Mouse (Mus musculus): Measurements from ENCODE around the gene Cftr. TPM values are rescaled to one million over a fixed set of nuclear protein-coding genes. Genes with fewer than 3 reads are reported as not detected.

Gene Cftr
- polyA plus RNA-seq, 1 experiment from 2014 or later, result 0.03 TPM

DNA sequence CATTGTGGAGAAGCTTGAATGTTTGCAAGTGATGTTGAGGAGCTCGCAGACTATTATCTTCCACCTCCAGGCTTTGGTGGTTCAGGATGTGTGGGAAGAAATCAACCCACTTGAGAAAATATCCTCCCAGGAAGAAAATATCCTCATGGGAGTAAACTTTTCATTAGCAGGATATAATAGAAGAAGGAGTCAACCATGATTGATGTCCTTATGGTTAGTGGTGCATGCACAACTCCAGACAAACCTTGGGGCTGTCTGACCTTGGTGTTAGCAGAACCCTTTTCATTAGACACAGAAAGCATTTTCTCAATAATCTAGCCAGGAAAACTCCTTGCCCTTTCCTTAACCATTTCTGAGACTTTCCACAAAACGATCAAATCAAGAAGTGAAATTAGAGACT lies 173.8 kb downstream of the Cftr start:
- no peak overlapping the region for H3K27ac ChIP-seq (ENCODE audit: low read depth, low read length)
- no peak overlapping the region for H3K9ac ChIP-seq (ENCODE audit: low read depth, low read length)
- no peaks in the 10 kb centered on the region for H3K9me3 ChIP-seq (ENCODE audit: control insufficient read depth, low read length)
- H3K4me3 ChIP-seq (ENCODE audit: low read depth, low read length), result no peak overlapping the region
- H3K4me1 ChIP-seq (replicated peaks; ENCODE audit: control insufficient read depth, insufficient read depth, low read length), result no peaks in the 10 kb centered on the region
- no peaks in the 10 kb centered on the region for H3K27me3 ChIP-seq (ENCODE audit: control insufficient read depth, insufficient read depth, low read length)
- WGBS, result 82% methylated on average over 2 of the region's 2 CpGs
- H3K4me2 ChIP-seq (replicated peaks; ENCODE audit: low read depth, low read length), result no peak overlapping the region
- no peaks in the 10 kb centered on the region for H3K36me3 ChIP-seq (ENCODE audit: control insufficient read depth, insufficient read depth, low read length)
- ATAC-seq (ENCODE audit: low FRiP score), result no peak
- no peak for DNase-seq (ENCODE audit: low spot score)

DNA sequence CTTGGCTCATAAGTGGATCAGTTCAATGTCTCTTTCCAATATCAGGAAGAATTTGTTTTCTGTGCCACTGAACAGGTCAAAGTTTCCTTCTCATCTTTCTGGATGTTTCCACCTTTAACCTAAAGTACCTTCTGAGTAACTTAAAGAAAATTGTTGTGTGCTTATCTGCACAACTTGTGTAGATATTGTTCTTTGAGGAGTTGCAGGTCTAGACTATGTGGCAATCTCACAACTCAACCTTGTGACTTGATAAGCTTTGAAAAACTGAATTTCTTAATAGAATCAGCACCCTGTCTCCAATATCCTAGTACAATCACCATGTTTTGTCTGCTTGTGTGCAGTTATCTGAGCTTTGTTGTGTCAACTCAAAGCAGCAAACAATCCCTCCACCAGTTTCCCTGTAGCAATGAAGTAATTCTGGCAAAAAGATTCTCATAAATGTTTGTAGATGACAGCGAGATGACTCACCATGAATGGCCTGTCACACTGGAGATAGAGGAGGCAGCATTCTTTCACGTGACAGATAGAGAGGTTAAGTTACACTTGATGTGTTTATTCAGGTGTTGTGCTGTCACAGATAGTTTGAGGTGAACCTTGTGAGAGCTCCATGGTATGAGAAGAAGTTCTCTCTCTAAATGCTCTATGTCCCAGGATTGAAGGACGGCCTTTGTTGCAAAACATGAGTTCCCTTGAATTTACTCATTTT lies 178.8 kb downstream of the Cftr start:
- Histone ChIP-seq H3K27me3 (ENCODE audit: control insufficient read depth, insufficient read depth, low read length) (no peaks in the 10 kb centered on the region), H3K27ac (ENCODE audit: low read depth, low read length) (no peak overlapping the region), H3K4me3 (ENCODE audit: low read depth, low read length) (no peak overlapping the region), H3K9ac (ENCODE audit: low read depth, low read length) (no peak overlapping the region), H3K9me3 (ENCODE audit: control insufficient read depth, low read length) (no peaks in the 10 kb centered on the region), H3K4me1 (replicated peaks; ENCODE audit: control insufficient read depth, insufficient read depth, low read length) (no peaks in the 10 kb centered on the region), H3K4me2 (replicated peaks; ENCODE audit: low read depth, low read length) (no peak overlapping the region), H3K36me3 (ENCODE audit: control insufficient read depth, insufficient read depth, low read length) (no peaks in the 10 kb centered on the region)
- ATAC-seq (ENCODE audit: low FRiP score), result no peak
- DNase-seq (ENCODE audit: low spot score), result no peak
- WGBS, result 71% methylated on average over 3 of the region's 3 CpGs

DNA sequence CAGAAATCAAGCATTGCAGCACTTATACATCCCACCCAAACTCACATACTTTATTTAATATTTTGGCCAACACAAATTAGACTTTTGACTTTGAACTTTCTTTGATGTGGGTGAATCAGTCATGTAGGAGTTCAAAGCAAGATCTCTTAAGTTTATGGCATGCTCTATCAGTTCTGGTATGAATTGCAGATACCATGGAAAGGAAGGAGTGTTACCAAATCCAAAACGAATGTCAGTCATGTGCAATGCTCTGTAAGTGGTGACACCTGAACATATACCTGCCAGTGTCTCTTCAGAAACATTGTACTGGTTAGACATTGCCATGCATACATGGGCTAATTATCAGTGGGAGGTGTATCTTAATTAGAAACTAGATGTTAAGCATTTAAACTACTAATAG lies 189.7 kb downstream of the Cftr start:
- Histone ChIP-seq H3K4me2 (replicated peaks; ENCODE audit: low read depth, low read length) (no peak overlapping the region), H3K4me3 (ENCODE audit: low read depth, low read length) (no peak overlapping the region), H3K9ac (ENCODE audit: low read depth, low read length) (no peak overlapping the region), H3K4me1 (replicated peaks; ENCODE audit: control insufficient read depth, insufficient read depth, low read length) (no peaks in the 10 kb centered on the region), H3K36me3 (ENCODE audit: control insufficient read depth, insufficient read depth, low read length) (no peaks in the 10 kb centered on the region), H3K27me3 (ENCODE audit: control insufficient read depth, insufficient read depth, low read length) (no peaks in the 10 kb centered on the region), H3K27ac (ENCODE audit: low read depth, low read length) (no peak overlapping the region), H3K9me3 (ENCODE audit: control insufficient read depth, low read length) (no peaks in the 10 kb centered on the region)
- ATAC-seq (ENCODE audit: low FRiP score) (no peak), DNase-seq (ENCODE audit: low spot score) (no peak)
- 77% methylated on average over 1 of the region's 1 CpGs for WGBS

DNA sequence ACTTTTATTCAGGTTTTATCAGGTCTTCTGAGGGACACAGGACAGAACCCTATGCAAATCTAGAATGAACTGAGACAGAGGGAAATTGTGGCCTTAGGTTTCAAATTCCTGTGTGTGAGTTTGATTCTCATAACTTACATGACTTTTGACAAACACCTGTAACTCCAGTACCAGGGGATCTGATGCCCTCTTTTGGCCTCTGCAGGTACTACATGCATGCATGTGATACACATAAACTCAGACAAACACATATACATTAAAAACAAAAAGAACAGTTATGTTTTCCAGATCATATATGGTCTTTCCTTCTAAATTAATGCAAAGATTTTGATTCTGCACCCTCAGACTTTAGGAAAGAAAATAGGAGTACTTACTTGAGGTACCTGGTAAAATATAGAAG lies 190.5 kb downstream of the Cftr start:
- Histone ChIP-seq H3K9me3 (ENCODE audit: control insufficient read depth, low read length) (no peaks in the 10 kb centered on the region), H3K36me3 (ENCODE audit: control insufficient read depth, insufficient read depth, low read length) (no peaks in the 10 kb centered on the region), H3K9ac (ENCODE audit: low read depth, low read length) (no peak overlapping the region), H3K27me3 (ENCODE audit: control insufficient read depth, insufficient read depth, low read length) (no peaks in the 10 kb centered on the region), H3K4me3 (ENCODE audit: low read depth, low read length) (no peak overlapping the region), H3K4me2 (replicated peaks; ENCODE audit: low read depth, low read length) (no peak overlapping the region), H3K27ac (ENCODE audit: low read depth, low read length) (no peak overlapping the region), H3K4me1 (replicated peaks; ENCODE audit: control insufficient read depth, insufficient read depth, low read length) (no peaks in the 10 kb centered on the region)
- no peak for ATAC-seq (ENCODE audit: low FRiP score)
- no peak for DNase-seq (ENCODE audit: low spot score)

DNA sequence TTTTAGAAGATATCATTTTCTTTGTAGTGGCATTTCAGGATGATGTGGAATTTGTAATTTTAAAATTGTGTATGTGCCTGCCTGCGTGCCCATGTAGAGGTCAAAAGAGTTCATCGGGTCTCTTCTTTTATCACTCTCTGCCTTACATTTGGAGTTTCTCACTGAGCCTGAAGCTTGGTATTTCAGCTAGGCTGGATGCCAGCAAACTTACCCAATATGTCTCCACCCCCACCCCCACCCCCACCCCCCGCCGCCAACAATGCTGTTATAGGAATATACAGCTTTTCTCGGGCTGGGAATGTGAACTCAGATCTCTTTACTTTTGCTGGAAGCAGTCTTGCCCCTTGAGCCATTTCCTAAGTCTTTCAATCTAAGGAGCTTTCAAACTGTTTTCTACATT lies 191.7 kb downstream of the Cftr start:
- no peak for DNase-seq (ENCODE audit: low spot score)
- H3K4me3 ChIP-seq (ENCODE audit: low read depth, low read length), result no peak overlapping the region
- no peak overlapping the region for H3K27ac ChIP-seq (ENCODE audit: low read depth, low read length)
- H3K36me3 ChIP-seq (ENCODE audit: control insufficient read depth, insufficient read depth, low read length), result no peaks in the 10 kb centered on the region
- WGBS, result 88% methylated on average over 5 of the region's 5 CpGs
- ATAC-seq (ENCODE audit: low FRiP score), result no peak
- no peak overlapping the region for H3K4me2 ChIP-seq (replicated peaks; ENCODE audit: low read depth, low read length)
- no peaks in the 10 kb centered on the region for H3K27me3 ChIP-seq (ENCODE audit: control insufficient read depth, insufficient read depth, low read length)
- no peaks in the 10 kb centered on the region for H3K9me3 ChIP-seq (ENCODE audit: control insufficient read depth, low read length)
- no peaks in the 10 kb centered on the region for H3K4me1 ChIP-seq (replicated peaks; ENCODE audit: control insufficient read depth, insufficient read depth, low read length)
- H3K9ac ChIP-seq (ENCODE audit: low read depth, low read length), result no peak overlapping the region

DNA sequence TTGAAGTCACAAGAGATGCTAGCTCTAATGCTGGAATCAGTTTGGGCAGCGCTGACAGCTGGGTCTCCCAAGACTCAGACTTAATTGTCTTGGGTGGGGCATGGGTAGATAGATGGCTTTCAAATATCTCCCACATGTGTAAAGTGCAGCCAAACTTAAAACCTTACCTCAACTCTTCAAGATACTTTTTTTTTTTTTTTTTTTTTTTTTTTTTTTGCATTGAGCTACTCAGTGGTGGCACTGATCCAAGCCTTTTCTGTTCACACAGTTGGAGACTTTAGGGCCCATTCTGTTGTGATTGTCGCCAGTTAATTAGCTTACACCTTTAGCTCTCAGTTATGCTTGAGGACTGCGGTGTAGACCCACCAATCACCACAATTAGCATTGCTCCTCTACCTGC lies 198.6 kb downstream of the Cftr start:
- Histone ChIP-seq H3K27ac (ENCODE audit: low read depth, low read length) (no peak overlapping the region), H3K4me1 (replicated peaks; ENCODE audit: control insufficient read depth, insufficient read depth, low read length) (no peaks in the 10 kb centered on the region), H3K4me2 (replicated peaks; ENCODE audit: low read depth, low read length) (no peak overlapping the region), H3K4me3 (ENCODE audit: low read depth, low read length) (no peak overlapping the region), H3K9me3 (ENCODE audit: control insufficient read depth, low read length) (no peaks in the 10 kb centered on the region), H3K36me3 (ENCODE audit: control insufficient read depth, insufficient read depth, low read length) (no peaks in the 10 kb centered on the region), H3K9ac (ENCODE audit: low read depth, low read length) (no peak overlapping the region), H3K27me3 (ENCODE audit: control insufficient read depth, insufficient read depth, low read length) (no peaks in the 10 kb centered on the region)
- WGBS, result 75% methylated on average over 3 of the region's 3 CpGs
- no peak for ATAC-seq (ENCODE audit: low FRiP score)
- no peak for DNase-seq (ENCODE audit: low spot score)

DNA sequence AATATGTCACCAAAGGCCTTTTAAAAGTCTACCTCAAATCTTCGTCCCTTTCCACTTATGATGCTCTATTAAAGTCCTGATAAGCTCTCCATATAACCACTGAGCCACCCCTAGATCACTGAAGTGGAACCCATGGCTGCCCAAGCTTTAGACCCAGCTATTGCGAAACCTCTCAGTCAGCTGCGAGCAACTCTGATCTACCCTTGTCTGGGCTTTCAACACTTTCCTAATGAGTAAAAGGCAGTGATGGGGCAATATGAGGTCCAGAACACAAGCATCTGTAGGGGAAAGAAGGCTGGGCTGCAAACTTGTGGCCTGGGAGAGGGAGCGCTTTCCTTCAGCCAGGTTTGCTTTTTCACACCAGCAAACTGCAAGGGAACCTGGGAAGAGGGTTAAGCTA lies 199.2 kb downstream of the Cftr start:
- no peak overlapping the region for H3K9ac ChIP-seq (ENCODE audit: low read depth, low read length)
- ATAC-seq (ENCODE audit: low FRiP score), result no peak
- H3K27me3 ChIP-seq (ENCODE audit: control insufficient read depth, insufficient read depth, low read length), result no peaks in the 10 kb centered on the region
- H3K36me3 ChIP-seq (ENCODE audit: control insufficient read depth, insufficient read depth, low read length), result no peaks in the 10 kb centered on the region
- 91% methylated on average over 4 of the region's 4 CpGs for WGBS
- H3K4me1 ChIP-seq (replicated peaks; ENCODE audit: control insufficient read depth, insufficient read depth, low read length), result no peaks in the 10 kb centered on the region
- H3K27ac ChIP-seq (ENCODE audit: low read depth, low read length), result no peak overlapping the region
- H3K4me3 ChIP-seq (ENCODE audit: low read depth, low read length), result no peak overlapping the region
- H3K4me2 ChIP-seq (replicated peaks; ENCODE audit: low read depth, low read length), result no peak overlapping the region
- no peaks in the 10 kb centered on the region for H3K9me3 ChIP-seq (ENCODE audit: control insufficient read depth, low read length)
- DNase-seq (ENCODE audit: low spot score), result no peak

Other genes with a start within 250 kb of the Cftr start
- 0.99 and 2.1 TPM in 2 replicates for gene Wnt2, start 140.1 kb upstream of the Cftr start, polyA plus RNA-seq (2014; fragmentation: Nextera tagmentation; extraction: Ambion mirVana)
- gene Asz1, start 61.6 kb upstream of the Cftr start, polyA plus RNA-seq (2014; fragmentation: Nextera tagmentation; extraction: Ambion mirVana), result not detected in 2 replicates

Data from hindbrain, embryonic 11.5 days (tissue).